Mouse (Mus musculus) hindbrain, embryonic 12.5 days (tissue): ENCODE measurements around the gene Scn1b. TPM values are rescaled to one million over a fixed set of nuclear protein-coding genes. Genes with fewer than 3 reads are reported as not detected.

Experiments used
- ATAC-seq: fragments of 200-750 bp; cut with Nextera tagmentation; 2 replicates; pipeline ENCODE4 v1.8.0; 2017; ENCODE audit warnings: moderate TSS enrichment; ENCODE audit not compliant: low FRiP score
- H3K27ac ChIP-seq: fragments of 300-500 bp; sonication (generic); 2 replicates; pipeline ENCODE4 v1.5.1; 2016; ENCODE audit warnings: mild to moderate bottlenecking
- H3K27me3 ChIP-seq: fragments of 300-500 bp; sonication (generic); 2 replicates; pipeline ENCODE4 v1.6.1; 2016; ENCODE audit warnings: mild to moderate bottlenecking
- H3K36me3 ChIP-seq: fragments of 300-500 bp; sonication (generic); 2 replicates; pipeline ENCODE4 v1.6.1; 2016; ENCODE audit warnings: mild to moderate bottlenecking
- H3K4me1 ChIP-seq: fragments of 300-500 bp; sonication (generic); 2 replicates; pipeline ENCODE4 v1.6.1; 2016
- H3K4me2 ChIP-seq: fragments of 300-500 bp; sonication (generic); replicated peaks from 2 replicates; pipeline ENCODE4 v1.6.1; 2016; ENCODE audit warnings: mild to moderate bottlenecking
- H3K4me3 ChIP-seq: fragments of 300-500 bp; sonication (generic); 2 replicates; pipeline ENCODE4 v1.5.1; 2016; ENCODE audit warnings: mild to moderate bottlenecking
- H3K9ac ChIP-seq: fragments of 300-500 bp; sonication (generic); 2 replicates; pipeline ENCODE4 v1.6.1; 2016; ENCODE audit warnings: mild to moderate bottlenecking, moderate library complexity
- H3K9me3 ChIP-seq: fragments of 300-500 bp; sonication (generic); replicated peaks from 2 replicates; pipeline ENCODE4 v1.6.1; 2016; ENCODE audit warnings: mild to moderate bottlenecking
- WGBS: fragments of 180-500 bp; shearing (Covaris S2); methylation state at CpG from one replicate; pipeline ENCODE4 v1.1.7; 2016; 5-methylcytosine and 5-hydroxymethylcytosine counted together
- polyA plus RNA-seq: library from polyadenylated mRNA; unstranded; fragments of >200 nt; fragmentation: Nextera tagmentation; extraction: Ambion mirVana; gene quantifications from 2 replicates; pipeline ENCODE4 v1.2.1, GENCODE M21; 2016

The Scn1b gene
- 2.7 and 3.8 TPM in 2 replicates for polyA plus RNA-seq

DNA sequence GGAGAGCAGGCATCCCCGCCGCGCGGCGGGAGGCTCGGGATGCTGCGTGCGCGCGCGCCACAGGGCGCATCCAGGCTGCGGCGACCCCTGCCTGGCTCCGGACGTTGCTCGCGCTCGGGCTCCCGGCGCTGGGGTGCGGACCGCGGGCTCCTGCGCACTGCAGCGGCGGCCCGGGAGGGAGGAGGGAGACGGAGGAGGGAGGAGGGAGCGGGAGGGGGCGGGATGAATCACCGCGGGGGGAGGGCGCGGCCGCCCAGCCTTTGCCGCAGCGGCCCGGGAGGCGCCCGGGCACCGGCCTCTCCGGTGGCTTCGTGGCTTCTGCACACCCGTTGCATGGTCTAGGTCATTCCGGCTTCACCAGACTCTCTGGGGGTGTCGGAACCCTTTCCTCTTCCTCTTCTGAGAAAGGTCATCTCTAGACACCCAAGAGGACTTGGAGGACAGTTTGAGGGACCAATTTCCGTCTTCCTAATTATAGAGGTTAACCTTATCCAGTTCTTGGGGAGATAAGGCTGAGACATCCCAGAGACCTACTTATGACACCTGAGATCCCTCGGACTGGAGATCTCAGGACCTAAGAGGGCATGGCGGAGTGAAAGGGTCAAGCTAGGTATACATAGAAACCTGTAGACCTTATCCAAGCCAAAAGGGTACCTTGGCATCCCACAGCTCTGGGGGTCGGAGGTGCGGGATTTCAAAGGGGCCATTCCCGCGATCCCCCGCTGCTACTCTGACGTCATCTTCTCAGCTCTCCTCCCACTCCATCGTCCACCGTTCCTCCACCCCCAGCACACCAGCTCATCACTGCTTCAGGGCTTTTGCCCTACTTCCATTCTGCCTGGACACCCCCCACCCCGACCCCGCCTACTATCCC lies at the start of gene Scn1b:
TSS of gene Scn1b (minus strand) at position 153 of the 874 bp plus-strand sequence.
- ATAC-seq: peak; percentile 49
- Histone ChIP-seq H3K4me1 (peaks cover 15% of the 10 kb centered on the region), H3K27ac (no peak within 1 kb of the TSS), H3K4me3 (peak within 1 kb of the TSS; percentile 62), H3K9me3 (no peaks in the 10 kb centered on the region), H3K9ac (peak within 1 kb of the TSS; percentile 65), H3K36me3 (peaks cover 39% of the 10 kb centered on the region), H3K4me2 (peak within 1 kb of the TSS; percentile 98), H3K27me3 (peaks cover 48% of the 10 kb centered on the region)
- 3% methylated on average over 49 of the region's 60 CpGs for WGBS

- no peaks in the 10 kb centered on the region for H3K4me1 ChIP-seq
- no peak overlapping the region for H3K27ac ChIP-seq
- H3K4me2 ChIP-seq: no peak overlapping the region
- H3K4me3 ChIP-seq: no peak overlapping the region
- no peaks in the 10 kb centered on the region for H3K9me3 ChIP-seq
- H3K9ac ChIP-seq: no peak overlapping the region
- no peaks in the 10 kb centered on the region for H3K36me3 ChIP-seq
- peaks cover 10% of the 10 kb centered on the region; the same call in 1 of the 2 replicates for H3K27me3 ChIP-seq
- 87% methylated on average over 3 of the region's 3 CpGs for WGBS
- no peak for ATAC-seq
Observed at GRCm38 (mm10) chr7:31175096-31175495, 48.3 kb upstream of the Scn1b start.

DNA sequence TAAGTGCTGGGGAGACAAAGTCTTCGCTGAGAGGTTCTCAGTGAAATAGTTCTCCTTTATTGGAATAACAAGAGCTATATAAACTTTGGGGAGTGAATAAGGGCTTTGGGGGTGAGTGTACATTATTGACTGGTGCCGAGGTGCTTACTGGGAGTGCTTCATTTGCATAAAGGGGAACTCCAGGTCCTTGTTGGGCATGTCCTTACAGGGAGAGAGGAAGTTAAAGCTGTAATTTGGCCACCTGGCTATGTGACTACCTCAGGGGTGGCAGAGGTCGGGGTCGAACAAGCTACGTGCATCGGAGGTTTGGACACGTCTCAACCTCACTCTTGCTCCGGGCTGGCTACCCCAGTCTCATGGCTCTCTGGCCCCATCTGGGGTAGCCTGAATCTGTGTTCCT lies 47.7 kb upstream of the Scn1b start:
- ATAC-seq: no peak
- Histone ChIP-seq H3K4me1 (no peaks in the 10 kb centered on the region), H3K27ac (no peak overlapping the region), H3K4me2 (no peak overlapping the region), H3K27me3 (peaks cover 10% of the 10 kb centered on the region; the same call in 1 of the 2 replicates), H3K4me3 (no peak overlapping the region), H3K9me3 (no peaks in the 10 kb centered on the region), H3K9ac (no peak overlapping the region), H3K36me3 (no peaks in the 10 kb centered on the region)
- WGBS: 81% methylated on average over 8 of the region's 8 CpGs

- Histone ChIP-seq H3K27ac (no peak overlapping the region), H3K4me3 (no peak overlapping the region), H3K36me3 (no peaks in the 10 kb centered on the region), H3K9ac (no peak overlapping the region), H3K27me3 (no peaks in the 10 kb centered on the region), H3K9me3 (no peaks in the 10 kb centered on the region), H3K4me1 (no peaks in the 10 kb centered on the region), H3K4me2 (no peak overlapping the region)
- no peak for ATAC-seq
- WGBS: 15% methylated on average over 2 of the region's 2 CpGs
Observed at GRCm38 (mm10) chr7:31172238-31172637, 45.4 kb upstream of the Scn1b start.

DNA sequence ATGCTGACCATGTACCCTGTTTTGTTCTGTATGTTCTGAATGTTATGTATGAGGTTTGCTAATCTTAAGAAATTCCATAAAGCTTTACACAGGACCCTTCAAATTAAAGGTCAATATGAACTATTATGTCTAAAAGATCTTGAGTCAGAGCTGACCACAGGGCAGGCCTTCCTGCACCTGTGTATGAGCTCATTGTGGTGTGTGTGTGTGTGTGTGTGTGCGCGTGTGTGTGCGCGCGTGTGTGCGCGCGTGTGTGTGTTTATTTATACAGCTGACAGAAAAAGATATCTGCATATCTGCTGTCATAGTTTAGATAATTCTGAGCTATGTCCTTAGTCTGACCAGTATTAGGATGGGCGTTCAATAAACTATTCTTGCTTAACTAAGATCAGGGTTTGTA lies 43.7 kb upstream of the Scn1b start:
- no peak overlapping the region for H3K4me2 ChIP-seq
- no peak overlapping the region for H3K27ac ChIP-seq
- H3K36me3 ChIP-seq: no peaks in the 10 kb centered on the region
- no peaks in the 10 kb centered on the region for H3K27me3 ChIP-seq
- whole genome bisulfite sequencing: 94% methylated on average over 9 of the region's 9 CpGs
- no peak overlapping the region for H3K9ac ChIP-seq
- no peaks in the 10 kb centered on the region for H3K4me1 ChIP-seq
- ATAC-seq: no peak
- H3K9me3 ChIP-seq: peaks cover 5% of the 10 kb centered on the region; the same call in 1 of the 2 replicates
- H3K4me3 ChIP-seq: no peak overlapping the region

DNA sequence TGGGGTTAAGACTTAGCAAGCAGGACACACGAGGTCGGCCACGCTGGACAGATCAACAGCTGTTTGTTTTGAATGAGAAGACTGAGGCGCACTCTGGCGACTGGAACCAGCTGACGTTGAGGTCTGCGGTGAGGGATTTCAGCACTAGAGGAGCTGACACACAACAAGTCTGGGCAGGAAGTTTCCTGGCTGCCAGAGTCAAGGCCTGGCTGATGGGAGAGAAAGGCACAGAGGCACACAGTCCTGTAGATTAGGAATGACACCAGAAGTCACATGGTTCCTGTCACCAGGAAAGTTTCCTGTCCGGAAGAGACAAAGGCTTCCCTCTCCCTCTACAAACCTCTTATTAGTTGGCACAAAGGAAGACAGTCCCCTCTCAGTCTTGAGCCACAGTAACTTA lies 41.6 kb upstream of the Scn1b start:
- Histone ChIP-seq H3K9me3 (peaks cover 5% of the 10 kb centered on the region; the same call in 1 of the 2 replicates), H3K27me3 (no peaks in the 10 kb centered on the region), H3K27ac (no peak overlapping the region), H3K4me1 (no peaks in the 10 kb centered on the region), H3K9ac (no peak overlapping the region), H3K4me3 (no peak overlapping the region), H3K36me3 (no peaks in the 10 kb centered on the region), H3K4me2 (no peak overlapping the region)
- no peak for ATAC-seq
- 63% methylated on average over 8 of the region's 8 CpGs for WGBS

DNA sequence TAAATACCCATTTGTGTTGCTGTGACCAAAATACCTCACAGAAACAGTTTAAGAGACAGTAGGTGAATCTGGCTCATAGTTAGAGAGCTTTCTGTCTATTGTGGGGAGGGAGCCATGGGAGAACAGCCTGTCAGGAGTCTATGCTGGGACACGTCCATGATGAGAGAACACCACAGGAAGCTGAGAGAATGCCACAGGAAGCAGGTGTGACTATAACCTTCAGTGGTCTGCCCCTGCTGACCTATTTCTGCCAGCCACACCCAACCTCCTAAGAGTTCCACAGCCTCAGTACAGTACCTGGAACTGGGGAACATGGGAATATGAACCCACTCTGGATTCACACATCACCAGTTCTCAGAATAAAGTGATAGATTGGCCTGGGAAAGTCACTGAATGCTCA lies 37.9 kb upstream of the Scn1b start:
- Histone ChIP-seq H3K9me3 (peaks cover 5% of the 10 kb centered on the region; the same call in 1 of the 2 replicates), H3K27ac (no peak overlapping the region), H3K36me3 (no peaks in the 10 kb centered on the region), H3K4me3 (no peak overlapping the region), H3K4me2 (no peak overlapping the region), H3K27me3 (no peaks in the 10 kb centered on the region), H3K9ac (no peak overlapping the region), H3K4me1 (no peaks in the 10 kb centered on the region)
- WGBS: 70% methylated on average over 1 of the region's 1 CpGs
- no peak for ATAC-seq

- no peak overlapping the region for H3K4me2 ChIP-seq
- H3K4me3 ChIP-seq: no peak overlapping the region
- no peaks in the 10 kb centered on the region for H3K27me3 ChIP-seq
- peaks cover 5% of the 10 kb centered on the region; the same call in 1 of the 2 replicates for H3K9me3 ChIP-seq
- ATAC-seq: peak; percentile 63
- H3K9ac ChIP-seq: no peak overlapping the region
- H3K27ac ChIP-seq: no peak overlapping the region
- no peaks in the 10 kb centered on the region for H3K4me1 ChIP-seq
- 61% methylated on average over 3 of the region's 3 CpGs for WGBS
- no peaks in the 10 kb centered on the region for H3K36me3 ChIP-seq
Observed at GRCm38 (mm10) chr7:31163666-31164577, 37.1 kb upstream of the Scn1b start.

DNA sequence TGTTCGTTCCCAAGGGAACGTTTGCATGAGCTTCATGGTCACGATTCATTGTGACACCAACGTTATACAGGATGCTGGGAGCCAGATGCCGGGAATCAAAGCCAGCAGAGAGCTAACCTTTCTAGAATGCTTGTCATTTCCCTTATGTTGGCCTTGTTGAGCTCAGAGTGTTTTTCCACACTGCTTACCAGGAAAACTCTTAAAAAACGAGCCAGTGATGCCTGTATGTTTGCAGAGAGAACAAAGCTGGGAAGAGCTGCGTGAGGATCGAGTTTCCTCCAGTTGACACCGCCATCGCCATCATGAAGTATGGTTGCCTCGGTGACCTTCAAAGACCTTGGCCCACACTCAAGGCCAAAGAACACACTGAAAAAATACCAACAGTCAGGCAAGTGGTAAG lies 35.5 kb upstream of the Scn1b start:
- H3K4me1 ChIP-seq: no peaks in the 10 kb centered on the region
- H3K4me3 ChIP-seq: no peak overlapping the region
- H3K36me3 ChIP-seq: no peaks in the 10 kb centered on the region
- peaks cover 5% of the 10 kb centered on the region; the same call in 1 of the 2 replicates for H3K9me3 ChIP-seq
- 71% methylated on average over 11 of the region's 11 CpGs for WGBS
- no peaks in the 10 kb centered on the region for H3K27me3 ChIP-seq
- no peak for ATAC-seq
- H3K9ac ChIP-seq: no peak overlapping the region
- H3K27ac ChIP-seq: no peak overlapping the region
- no peak overlapping the region for H3K4me2 ChIP-seq

- Histone ChIP-seq H3K4me2 (no peak overlapping the region), H3K4me1 (no peaks in the 10 kb centered on the region), H3K9ac (no peak overlapping the region), H3K4me3 (no peak overlapping the region), H3K27me3 (no peaks in the 10 kb centered on the region), H3K36me3 (no peaks in the 10 kb centered on the region), H3K27ac (no peak overlapping the region), H3K9me3 (peaks cover 5% of the 10 kb centered on the region; the same call in 1 of the 2 replicates)
- 60% methylated on average over 3 of the region's 3 CpGs for WGBS
- no peak for ATAC-seq
Observed at GRCm38 (mm10) chr7:31161831-31162230, 35.0 kb upstream of the Scn1b start.

DNA sequence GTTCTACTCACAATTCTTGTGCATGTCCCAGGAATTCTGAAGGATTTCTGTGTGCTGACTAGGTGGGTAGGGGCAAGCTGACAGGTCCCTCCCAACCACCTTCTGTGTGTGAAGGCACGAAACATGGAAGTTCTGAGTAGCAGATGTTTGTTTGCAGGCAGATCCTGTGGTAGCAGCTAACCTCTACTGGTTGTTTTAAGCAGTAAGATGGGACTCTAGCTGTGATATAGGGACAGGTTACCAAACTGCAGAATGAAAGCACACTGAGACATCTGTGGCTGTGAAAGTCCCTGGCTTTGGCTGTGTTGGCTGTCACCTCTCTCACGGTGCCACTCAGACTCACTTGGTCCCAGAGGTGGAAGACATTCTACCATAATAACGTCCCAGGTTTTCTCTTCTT lies 34.4 kb upstream of the Scn1b start:
- no peak for ATAC-seq
- WGBS: 81% methylated on average over 3 of the region's 3 CpGs
- H3K27ac ChIP-seq: no peak overlapping the region

DNA sequence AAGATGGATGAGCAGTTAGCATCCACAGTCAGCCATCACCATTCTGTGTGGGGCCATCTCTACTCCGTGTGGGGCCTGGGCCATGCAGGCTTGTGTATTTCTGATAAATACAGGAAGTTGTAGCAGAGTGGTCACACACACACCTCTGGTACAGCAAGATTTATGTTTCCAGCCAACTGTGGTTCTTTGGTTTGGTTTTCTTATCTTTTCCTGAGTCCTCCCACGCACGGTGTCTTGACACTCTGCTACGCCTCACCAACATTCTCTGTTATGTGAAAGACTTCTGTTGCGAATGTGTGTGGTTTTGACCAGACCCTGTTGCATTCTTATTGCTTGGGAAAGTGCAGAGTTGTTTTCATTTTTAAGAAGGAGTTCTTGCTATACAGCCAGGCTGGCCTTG lies 34.0 kb upstream of the Scn1b start:
- Histone ChIP-seq H3K4me2 (no peak overlapping the region), H3K9me3 (peaks cover 2% of the 10 kb centered on the region; the same call in 1 of the 2 replicates), H3K4me3 (no peak overlapping the region), H3K27me3 (no peaks in the 10 kb centered on the region), H3K4me1 (peaks cover 2% of the 10 kb centered on the region; the same call in 1 of the 2 replicates), H3K27ac (no peak overlapping the region), H3K9ac (no peak overlapping the region), H3K36me3 (no peaks in the 10 kb centered on the region)
- ATAC-seq: no peak
- WGBS: 93% methylated on average over 5 of the region's 5 CpGs

More for the DNA sequence above, 34.4 kb upstream of the Scn1b start:
- H3K4me3 ChIP-seq: no peak overlapping the region
- no peak overlapping the region for H3K4me2 ChIP-seq
- no peaks in the 10 kb centered on the region; the same call in 1 of the 2 replicates for H3K4me1 ChIP-seq
- peaks cover 5% of the 10 kb centered on the region; the same call in 1 of the 2 replicates for H3K9me3 ChIP-seq
- no peaks in the 10 kb centered on the region for H3K27me3 ChIP-seq
- H3K36me3 ChIP-seq: no peaks in the 10 kb centered on the region
- no peak overlapping the region for H3K9ac ChIP-seq
